9 mouse cellular contexts compared by ENCODE assay signal in genomic region chr9:121890441-121890941, GRCm38 (mm10). TPM values are rescaled to one million over a fixed set of nuclear protein-coding genes. Genes with fewer than 3 reads are reported as not detected.
DNase-seq lines count a peak whose midpoint lies in the region; ATAC-seq and TF ChIP-seq lines count a peak whose summit lies in the region.
"Had no signal": no experiment of that assay in that cellular context is flagged by ENCODE, and none has a peak within 500 bp of the region (broad histone marks: within the 10 kb centered on the region; RNA-seq: fewer than 3 reads in every experiment).

No protein-coding gene starts in this region.

- H3K9me3 ChIP-seq in heart, embryonic 11.5 days (replicated peaks; ENCODE audit: control insufficient read depth, low read length): no peaks in the 10 kb centered on the region
- no peaks in the 10 kb centered on the region for H3K9me3 ChIP-seq in liver, embryonic 15.5 days (replicated peaks)

- H3K4me1 ChIP-seq in heart, embryonic 11.5 days (ENCODE audit: control insufficient read depth, insufficient read depth, low read length): peaks cover 8% of the 10 kb centered on the region; the same call in 1 of the 2 replicates
- H3K4me1 ChIP-seq in kidney, adult 2 months (ENCODE audit: control insufficient read depth, insufficient read depth, low read length): no peaks in the 10 kb centered on the region
- H3K4me1 ChIP-seq in liver, embryonic 15.5 days (replicated peaks): peaks cover 3% of the 10 kb centered on the region; the same call in 1 of the 2 replicates

- DNase-seq in T-cell, adult 2 months (ENCODE audit: low spot score): peak; percentile 33
- peak; percentile 63 for DNase-seq in embryo, embryonic 10 days (ENCODE audit: low spot score)
- peak; percentile 69 for DNase-seq in kidney, adult 2 months
- peak; percentile 73 for DNase-seq in ovary, adult 18-20 months (ENCODE audit: low spot score)
- peak; percentile 53 for DNase-seq in yolk sac, embryonic 10.5 days (ENCODE audit: low spot score)
- no peak for DNase-seq in cerebellum, adult 11-12 months

- ATAC-seq in heart, embryonic 11.5 days (replicated peaks; ENCODE audit: insufficient number of reproducible peaks, low FRiP score, low TSS enrichment): peak; percentile 71; the same call in 1 of the 2 replicates
- ATAC-seq in liver, embryonic 15.5 days (ENCODE audit: insufficient read depth): 0 out of 2 replicates have a peak, but pooled peaks have one; percentile 25

- 5% methylated on average over 18 of the region's 18 CpGs for WGBS in heart, embryonic 11.5 days (ENCODE audit: insufficient replicate concordance)
- WGBS in kidney, adult 2 months: 15% methylated on average over 18 of the region's 18 CpGs
- WGBS in liver, embryonic 15.5 days (ENCODE audit: insufficient replicate concordance): 20% methylated on average over 18 of the region's 18 CpGs

- no peak overlapping the region for H3K4me3 ChIP-seq in heart, embryonic 11.5 days (ENCODE audit: low read depth, low read length)
- H3K4me3 ChIP-seq in kidney, adult 2 months (ENCODE audit: insufficient read depth, low read depth, low read length): no peak overlapping the region
- H3K4me3 ChIP-seq in liver, embryonic 15.5 days (replicated peaks): no peak overlapping the region

- H3K4me2 ChIP-seq in heart, embryonic 11.5 days: peak overlapping the region; percentile 49
- H3K4me2 ChIP-seq in liver, embryonic 15.5 days: no peak overlapping the region

- no peaks in the 10 kb centered on the region for H3K27me3 ChIP-seq in heart, embryonic 11.5 days (ENCODE audit: control insufficient read depth, insufficient read depth, low read length)
- H3K27me3 ChIP-seq in kidney, adult 2 months (replicated peaks; ENCODE audit: control insufficient read depth, insufficient read depth, low read length): no peaks in the 10 kb centered on the region
- H3K27me3 ChIP-seq in liver, embryonic 15.5 days: no peaks in the 10 kb centered on the region

- H3K9ac ChIP-seq in heart, embryonic 11.5 days (ENCODE audit: low read depth, low read length): no peak overlapping the region
- no peak overlapping the region for H3K9ac ChIP-seq in liver, embryonic 15.5 days

- no peak for TF ChIP-seq CTCF in kidney, adult 2 months (conservative IDR thresholded peaks at IDR 0.05; ENCODE audit: insufficient read depth, insufficient read length, low read depth, low read length)

- no peak for TF ChIP-seq POLR2A in kidney, adult 2 months (IDR thresholded peaks at IDR 0.05; ENCODE audit: low read depth, low read length)

- H3K36me3 ChIP-seq in heart, embryonic 11.5 days (ENCODE audit: control insufficient read depth, insufficient read depth, low read length): no peaks in the 10 kb centered on the region
- H3K36me3 ChIP-seq in kidney, adult 2 months (ENCODE audit: control insufficient read depth, insufficient read depth, low read length): no peaks in the 10 kb centered on the region
- H3K36me3 ChIP-seq in liver, embryonic 15.5 days (replicated peaks): no peaks in the 10 kb centered on the region

- 0 out of 2 replicates have a peak overlapping the region, but pooled peaks have one; percentile 6 for H3K27ac ChIP-seq in heart, embryonic 11.5 days (ENCODE audit: low read depth, low read length)
- no peak overlapping the region for H3K27ac ChIP-seq in kidney, adult 2 months (ENCODE audit: insufficient read depth, low read depth, low read length)
- H3K27ac ChIP-seq in liver, embryonic 15.5 days (replicated peaks): no peak overlapping the region

RNA-seq across cellular contexts. Expression of gene Ackr2, which starts 7.7 kb away (rescaled TPM):
- polyA plus RNA-seq in heart, embryonic 11.5 days (2014; fragmentation: Nextera tagmentation; extraction: Ambion mirVana): 0.10 TPM in 1 of 2 replicates, not detected in the other
- 0.94 and 1.1 TPM in 2 replicates for polyA plus RNA-seq in kidney, adult 2 months (2012; rRNA removed)
- 0.45 and 0.53 TPM in 2 replicates for polyA plus RNA-seq in liver, embryonic 15.5 days (2015; fragmentation: Nextera tagmentation; extraction: Ambion mirVana)

RNA-seq across cellular contexts. Expression of gene Cyp8b1, which starts 25.6 kb away (rescaled TPM):
- not detected in 2 replicates for polyA plus RNA-seq in heart, embryonic 11.5 days (2014; fragmentation: Nextera tagmentation; extraction: Ambion mirVana)
- polyA plus RNA-seq in kidney, adult 2 months (2012; rRNA removed): 0.16 and 0.39 TPM in 2 replicates
- polyA plus RNA-seq in liver, embryonic 15.5 days (2015; fragmentation: Nextera tagmentation; extraction: Ambion mirVana): 4.4 and 9.5 TPM in 2 replicates
- polyA plus RNA-seq: neural tube, embryonic 14.5 days had no signal

RNA-seq across cellular contexts. Expression of gene Higd1a, which starts 32.3 kb away (rescaled TPM):
- 241 and 243 TPM in 2 replicates for polyA plus RNA-seq in heart, embryonic 11.5 days (2014; fragmentation: Nextera tagmentation; extraction: Ambion mirVana)
- polyA plus RNA-seq in kidney, adult 2 months (2012; rRNA removed): 22.7 and 36.6 TPM in 2 replicates
- polyA plus RNA-seq in liver, embryonic 15.5 days (2015; fragmentation: Nextera tagmentation; extraction: Ambion mirVana): 96.2 and 102 TPM in 2 replicates

RNA-seq across cellular contexts. Expression of gene Ccdc13, which starts 51.2 kb away (rescaled TPM):
- polyA plus RNA-seq in heart, embryonic 11.5 days (2014; fragmentation: Nextera tagmentation; extraction: Ambion mirVana): 0.23 TPM in 1 of 2 replicates, not detected in the other
- 0.30 TPM in 2 replicates for polyA plus RNA-seq in kidney, adult 2 months (2012; rRNA removed)
- not detected in 2 replicates for polyA plus RNA-seq in liver, embryonic 15.5 days (2015; fragmentation: Nextera tagmentation; extraction: Ambion mirVana)
